Mouse (Mus musculus): ENCODE measurements around the gene Dpagt1.
A peak's percentile ranks its signal among the peaks of the same experiment; 100 is the strongest.

DNA sequence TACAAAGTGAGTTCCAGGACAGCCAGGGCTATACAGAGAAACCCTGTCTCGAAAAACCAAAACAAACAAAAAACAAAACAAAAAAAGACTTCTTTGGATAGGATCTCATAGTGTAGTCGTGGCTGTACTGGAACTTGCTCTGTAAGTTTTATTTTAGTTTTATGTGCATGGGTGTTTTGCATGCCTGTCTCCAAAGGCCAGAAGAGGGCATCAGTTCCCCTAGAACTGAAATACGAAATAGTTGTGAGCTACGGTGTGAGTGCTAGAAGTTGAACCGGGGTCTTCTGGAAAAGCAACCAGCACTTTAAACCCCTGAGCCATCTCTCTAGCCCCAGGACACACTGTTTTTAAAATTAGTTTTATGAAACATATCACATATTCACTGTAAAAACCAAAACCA, 12.8 kb downstream of the Dpagt1 start:
- TF ChIP-seq CTCF (IDR thresholded peaks at IDR 0.05; ENCODE audit: low read depth) (peak; percentile 40), EP300 (optimal IDR thresholded peaks at IDR 0.05) (no peak)
